ENCODE assay signal across 9 mouse cellular contexts in genomic region chr13:73405720-73406629, GRCm38 (mm10).
A peak's percentile ranks its signal among the peaks of the same experiment; 100 is the strongest.
DNase-seq lines count a peak whose midpoint lies in the region; ATAC-seq and TF ChIP-seq lines count a peak whose summit lies in the region.
"Had no signal": no experiment of that assay in that cellular context is flagged by ENCODE, and none has a peak within 500 bp of the region (broad histone marks: within the 10 kb centered on the region; RNA-seq: fewer than 3 reads in every experiment).

No protein-coding gene starts in this region.

- WGBS in hindbrain, embryonic 11.5 days = 17% methylated on average over 20 of the region's 20 CpGs
- WGBS in hindbrain, embryonic 16.5 days = 20% methylated on average over 20 of the region's 20 CpGs
- 17% methylated on average over 20 of the region's 20 CpGs for WGBS in limb, embryonic 15.5 days

- intact Hi-C loops in heart, postnatal 36 days (cut with DNase I) = loop anchor here (5.0 kb wide), 1 partner anchor 244 kb away; no protein-coding TSS in a partner anchor

- no peak overlapping the region for H3K9ac ChIP-seq in hindbrain, embryonic 11.5 days (ENCODE audit: low read depth, low read length)
- H3K9ac ChIP-seq in hindbrain, embryonic 16.5 days (ENCODE audit: low read depth, low read length) = no peak overlapping the region
- no peak overlapping the region for H3K9ac ChIP-seq in limb, embryonic 15.5 days

- H3K27me3 ChIP-seq in hindbrain, embryonic 11.5 days (ENCODE audit: control insufficient read depth, insufficient read depth, low read length) = no peaks in the 10 kb centered on the region
- no peaks in the 10 kb centered on the region for H3K27me3 ChIP-seq in hindbrain, embryonic 16.5 days (replicated peaks; ENCODE audit: control insufficient read depth, insufficient read depth, low read length)
- H3K27me3 ChIP-seq in limb, embryonic 15.5 days = peaks cover 13% of the 10 kb centered on the region; the same call in 1 of the 2 replicates

- TF ChIP-seq POLR2A in embryonic fibroblast, embryonic 13.5 days (IDR thresholded peaks at IDR 0.05; ENCODE audit: low read depth, low read length) = no peak

- no peak overlapping the region for H3K4me3 ChIP-seq in hindbrain, embryonic 11.5 days (ENCODE audit: low read depth, low read length)
- no peak overlapping the region for H3K4me3 ChIP-seq in hindbrain, embryonic 16.5 days (ENCODE audit: low read length)
- no peak overlapping the region for H3K4me3 ChIP-seq in embryonic fibroblast, embryonic 13.5 days (ENCODE audit: insufficient read depth, low read length)
- no peak overlapping the region for H3K4me3 ChIP-seq in limb, embryonic 15.5 days
- H3K4me3 ChIP-seq: megakaryocyte, embryonic 14.5 days had no signal

- DNase-seq in hindbrain, embryonic 11.5 days (ENCODE audit: low spot score) = peak; percentile 81
- peak; percentile 52 for DNase-seq in NIH3T3 (ENCODE audit: low read depth)
- DNase-seq in heart, postnatal 36 days = peak; percentile 38 to 41
- DNase-seq in retina, postnatal 1 day = peak; percentile 67
- DNase-seq in natural killer cell, adult 2 months (ENCODE audit: low spot score in 2 of 2) = no peak

- no peaks in the 10 kb centered on the region for H3K36me3 ChIP-seq in hindbrain, embryonic 11.5 days (ENCODE audit: control insufficient read depth, insufficient read depth, low read length)
- no peaks in the 10 kb centered on the region for H3K36me3 ChIP-seq in hindbrain, embryonic 16.5 days (ENCODE audit: control insufficient read depth, insufficient read depth, low read length)
- H3K36me3 ChIP-seq in limb, embryonic 15.5 days = no peaks in the 10 kb centered on the region

- no peaks in the 10 kb centered on the region for H3K9me3 ChIP-seq in hindbrain, embryonic 11.5 days (ENCODE audit: control insufficient read depth, low read length)
- H3K9me3 ChIP-seq in hindbrain, embryonic 16.5 days (ENCODE audit: control insufficient read depth, low read length) = no peaks in the 10 kb centered on the region
- H3K9me3 ChIP-seq in limb, embryonic 15.5 days = no peaks in the 10 kb centered on the region
- H3K9me3 ChIP-seq: megakaryocyte, embryonic 14.5 days had no signal

- ATAC-seq in hindbrain, embryonic 11.5 days (ENCODE audit: low FRiP score) = 0 out of 2 replicates have a peak, but pooled peaks have one; percentile 45
- ATAC-seq in hindbrain, embryonic 16.5 days = no peak
- 0 out of 2 replicates have a peak, but pooled peaks have one; percentile 42 for ATAC-seq in limb, embryonic 15.5 days (ENCODE audit: insufficient number of reproducible peaks, low FRiP score, low TSS enrichment, low read depth)

- no peak overlapping the region for H3K27ac ChIP-seq in hindbrain, embryonic 11.5 days (ENCODE audit: low read depth, low read length)
- no peak overlapping the region for H3K27ac ChIP-seq in hindbrain, embryonic 16.5 days (ENCODE audit: low read depth, low read length)
- H3K27ac ChIP-seq in embryonic fibroblast, embryonic 13.5 days (ENCODE audit: insufficient read depth, low read length) = no peak overlapping the region
- no peak overlapping the region for H3K27ac ChIP-seq in limb, embryonic 15.5 days

- H3K4me2 ChIP-seq in hindbrain, embryonic 11.5 days (replicated peaks; ENCODE audit: low read depth, low read length) = no peak overlapping the region
- H3K4me2 ChIP-seq in hindbrain, embryonic 16.5 days (ENCODE audit: low read length) = no peak overlapping the region
- H3K4me2 ChIP-seq in limb, embryonic 15.5 days = peak overlapping the region; percentile 20; the same call in 1 of the 2 replicates

- no peaks in the 10 kb centered on the region for H3K4me1 ChIP-seq in hindbrain, embryonic 11.5 days (replicated peaks; ENCODE audit: control insufficient read depth, insufficient read depth, low read length)
- H3K4me1 ChIP-seq in hindbrain, embryonic 16.5 days (ENCODE audit: control insufficient read depth, insufficient read depth, low read depth, low read length) = no peaks in the 10 kb centered on the region
- H3K4me1 ChIP-seq in embryonic fibroblast, embryonic 13.5 days (ENCODE audit: control insufficient read depth, insufficient read depth, low read length) = no peaks in the 10 kb centered on the region
- peaks cover 7% of the 10 kb centered on the region; the same call in 1 of the 2 replicates for H3K4me1 ChIP-seq in limb, embryonic 15.5 days

- TF ChIP-seq CTCF in embryonic fibroblast, embryonic 13.5 days (IDR thresholded peaks at IDR 0.05; ENCODE audit: borderline replicate concordance, insufficient read depth, low read length) = peak; percentile 47; the same call in 1 of the 2 replicates

Comparison
In these comparisons a context has a peak if more than half of its experiments do, and no peak if none do; other contexts are left out.
1. DNase-seq: peak in hindbrain, embryonic 11.5 days (single experiment), NIH3T3 (single experiment), heart, postnatal 36 days (2 of 2) and retina, postnatal 1 day (single experiment); none in natural killer cell, adult 2 months (0 of 2).